Mouse (Mus musculus): Measurements from ENCODE around the gene Tmem28. TPM values are rescaled to one million over a fixed set of nuclear protein-coding genes. Genes with fewer than 3 reads are reported as not detected.

The Tmem28 gene
- 0.23 and 0.32 TPM in 2 replicates for polyA plus RNA-seq (2015; fragmentation: Nextera tagmentation; extraction: Ambion mirVana)

DNA sequence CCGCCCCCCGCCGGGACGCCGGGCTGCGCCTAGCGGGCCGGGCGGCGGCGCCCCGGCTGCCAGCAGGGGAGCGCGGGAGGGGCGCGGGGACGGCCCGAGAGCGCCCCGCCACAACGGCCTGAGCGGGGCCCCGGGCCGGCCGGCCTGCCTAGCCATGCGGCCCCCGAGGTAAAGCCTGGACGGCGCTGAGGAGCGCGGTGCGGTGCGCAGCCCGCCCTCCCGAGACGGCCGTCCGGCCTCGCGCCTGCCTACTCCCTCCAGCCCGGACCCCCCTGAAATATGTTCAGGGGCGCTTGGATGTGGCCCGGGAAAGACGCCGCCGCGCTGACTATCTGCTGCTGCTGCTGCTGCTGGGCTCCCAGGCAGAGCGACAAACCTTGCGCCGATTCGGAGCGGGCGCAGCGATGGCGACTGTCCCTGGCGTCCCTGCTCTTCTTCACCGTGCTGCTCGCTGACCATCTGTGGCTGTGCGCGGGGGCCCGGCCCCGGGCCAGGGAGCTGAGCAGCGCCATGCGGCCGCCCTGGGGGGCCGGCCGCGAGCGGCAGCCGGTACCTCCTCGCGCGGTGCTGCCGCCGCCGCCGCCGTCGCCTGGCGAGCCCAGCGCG lies at the start of gene Tmem28:
Tmem28 (plus strand) TSS at position 232 of the 606 bp plus-strand sequence.
- Histone ChIP-seq H3K4me2 (replicated peaks) (peak within 1 kb of the TSS; percentile 75), H3K4me3 (peak within 1 kb of the TSS; percentile 55), H3K27me3 (peaks cover 92% of the 10 kb centered on the region), H3K9me3 (no peaks in the 10 kb centered on the region; the same call in 1 of the 2 replicates), H3K9ac (peak within 1 kb of the TSS; percentile 43), H3K27ac (no peak within 1 kb of the TSS), H3K4me1 (no peaks in the 10 kb centered on the region), H3K36me3 (no peaks in the 10 kb centered on the region)
- ATAC-seq (ENCODE audit: low FRiP score, low read depth): no peak
- WGBS: 25% methylated on average over 22 of the region's 82 CpGs

DNA sequence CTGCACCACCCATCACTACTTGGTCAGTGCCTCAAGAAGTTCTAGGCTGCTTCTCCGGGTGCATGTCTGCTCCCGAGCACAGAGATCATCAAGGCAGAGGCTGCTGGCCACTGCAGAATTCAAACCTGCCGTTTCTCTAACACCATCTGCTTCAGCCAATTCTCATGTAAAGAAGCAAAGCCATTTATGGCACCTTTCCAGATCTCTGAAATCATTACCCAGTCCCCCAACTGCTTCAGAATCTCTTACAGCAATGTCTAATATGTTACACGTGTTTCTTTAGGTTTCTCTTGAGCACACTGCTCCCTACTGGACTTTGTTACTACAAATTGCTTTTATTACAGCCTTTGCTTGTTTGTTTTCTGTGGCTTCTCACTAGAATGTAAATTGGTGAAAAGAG lies 40.5 kb upstream of the Tmem28 start:
- ATAC-seq (ENCODE audit: low FRiP score, low read depth): no peak
- Histone ChIP-seq H3K4me2 (replicated peaks) (no peak overlapping the region), H3K9me3 (no peaks in the 10 kb centered on the region), H3K27ac (no peak overlapping the region), H3K36me3 (no peaks in the 10 kb centered on the region), H3K4me1 (no peaks in the 10 kb centered on the region), H3K9ac (no peak overlapping the region), H3K27me3 (peaks cover 29% of the 10 kb centered on the region; the same call in 1 of the 2 replicates), H3K4me3 (no peak overlapping the region)
- 44% methylated on average over 4 of the region's 4 CpGs for WGBS

DNA sequence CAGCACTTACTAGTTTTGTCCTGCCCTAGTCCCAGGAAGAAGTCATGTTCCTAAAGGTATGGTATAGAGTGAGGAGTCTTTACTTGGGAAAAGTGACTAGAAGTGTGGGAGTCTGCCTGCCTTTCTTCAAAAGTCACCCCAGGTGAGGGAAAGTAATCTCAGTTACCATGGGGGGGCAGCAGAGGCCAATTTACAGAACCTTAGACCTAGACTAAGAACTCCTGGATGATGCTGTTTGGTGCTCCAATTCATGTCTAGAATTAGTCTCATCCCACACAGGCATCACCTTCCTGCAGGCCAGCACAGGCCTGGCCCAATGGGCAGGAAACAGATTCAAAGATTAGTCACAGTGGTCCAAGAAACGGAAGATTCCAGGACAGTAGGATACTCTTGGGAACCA lies 12.4 kb upstream of the Tmem28 start:
- no peak overlapping the region for H3K4me3 ChIP-seq
- no peak overlapping the region for H3K27ac ChIP-seq
- no peaks in the 10 kb centered on the region for H3K36me3 ChIP-seq
- no peak for ATAC-seq (ENCODE audit: low FRiP score, low read depth)
- H3K27me3 ChIP-seq: peaks cover 26% of the 10 kb centered on the region; the same call in 1 of the 2 replicates
- no peaks in the 10 kb centered on the region for H3K9me3 ChIP-seq
- no peak overlapping the region for H3K9ac ChIP-seq
- H3K4me1 ChIP-seq: no peaks in the 10 kb centered on the region
- no peak overlapping the region for H3K4me2 ChIP-seq (replicated peaks)
- WGBS: 33% methylated on average over 1 of the region's 1 CpGs

DNA sequence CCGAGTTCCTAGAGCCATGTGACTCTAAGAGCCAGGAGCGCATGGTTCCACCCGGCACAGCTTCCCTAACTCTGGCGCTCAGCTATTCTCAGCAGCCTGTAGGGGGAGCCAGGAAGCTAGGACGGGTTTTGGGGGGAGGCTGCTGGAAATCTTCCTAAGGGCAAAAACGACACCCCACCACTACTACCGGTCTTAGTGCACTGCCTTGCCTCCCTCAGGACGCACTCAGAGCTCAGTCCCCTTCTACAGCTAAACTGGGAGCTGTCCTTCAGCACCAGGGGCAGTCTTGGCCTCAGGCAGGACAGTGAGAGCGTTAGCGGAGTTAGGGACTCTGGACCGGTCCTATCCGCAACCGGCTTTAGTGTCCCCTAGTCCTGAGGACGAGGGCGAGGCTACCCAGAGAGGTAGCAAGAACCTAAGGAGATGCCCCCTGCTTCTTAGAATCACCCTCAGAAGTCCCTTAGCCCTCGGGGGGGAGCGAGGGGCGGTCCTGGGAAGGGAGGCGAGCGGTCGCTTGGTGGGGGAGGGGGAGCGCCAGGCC lies 1.4 kb upstream of the Tmem28 start:
- peaks cover 88% of the 10 kb centered on the region for H3K27me3 ChIP-seq
- no peaks in the 10 kb centered on the region for H3K36me3 ChIP-seq
- no peaks in the 10 kb centered on the region; the same call in 1 of the 2 replicates for H3K9me3 ChIP-seq
- 15% methylated on average over 20 of the region's 22 CpGs for WGBS
- H3K4me3 ChIP-seq: peak overlapping the region; percentile 55
- H3K4me1 ChIP-seq: no peaks in the 10 kb centered on the region
- H3K27ac ChIP-seq: no peak overlapping the region
- H3K4me2 ChIP-seq (replicated peaks): peak overlapping the region; percentile 75
- peak; percentile 86 for ATAC-seq (ENCODE audit: low FRiP score, low read depth)
- no peak overlapping the region for H3K9ac ChIP-seq

DNA sequence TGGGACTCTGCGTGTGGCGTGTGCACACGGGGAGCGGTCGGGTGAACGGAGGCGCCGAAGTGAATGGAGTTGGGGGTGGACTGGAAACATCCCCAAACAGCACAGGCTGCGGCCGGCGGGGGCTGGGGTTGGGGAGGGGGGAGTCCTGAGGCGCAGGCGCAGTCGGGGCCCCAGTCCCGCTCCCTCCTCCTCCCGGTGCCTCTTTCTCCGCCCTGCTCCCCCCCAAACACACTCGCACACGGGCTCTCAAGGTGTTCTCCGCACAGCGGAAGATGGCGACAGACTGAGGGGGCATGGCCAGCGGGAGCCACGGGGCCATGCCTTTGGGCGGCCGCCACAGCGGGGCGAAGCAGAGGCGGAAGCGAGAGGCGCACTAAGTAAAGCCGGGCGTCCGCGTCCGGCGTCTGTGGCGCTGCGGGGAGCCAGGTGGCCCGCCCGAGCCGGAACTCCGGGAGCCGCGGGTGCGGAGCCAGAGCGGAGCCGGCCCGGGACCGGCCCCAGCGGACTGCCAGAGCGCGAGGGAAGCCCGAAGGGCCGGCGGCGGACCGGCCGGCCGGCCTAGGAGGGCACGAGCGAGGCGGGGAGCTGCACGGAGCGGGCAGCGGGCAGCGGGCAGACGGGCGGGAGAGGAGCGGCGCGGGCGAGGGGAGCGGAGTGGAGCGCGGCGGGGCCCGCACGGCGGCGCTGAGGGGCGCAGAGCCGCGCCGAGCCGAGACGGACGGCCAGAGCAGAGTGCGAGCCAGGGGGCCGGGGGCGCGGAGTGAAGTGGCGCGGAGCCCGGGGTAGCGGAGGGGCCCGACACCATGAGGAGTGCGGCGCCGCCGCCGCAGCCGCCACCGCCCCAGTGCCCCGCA lies 658 bp upstream of the Tmem28 start:
- Histone ChIP-seq H3K4me1 (no peaks in the 10 kb centered on the region), H3K9ac (0 out of 2 replicates have a peak overlapping the region, but pooled peaks have one; percentile 31), H3K9me3 (no peaks in the 10 kb centered on the region; the same call in 1 of the 2 replicates), H3K36me3 (no peaks in the 10 kb centered on the region), H3K27me3 (peaks cover 87% of the 10 kb centered on the region), H3K4me2 (replicated peaks) (peak overlapping the region; percentile 75), H3K27ac (no peak overlapping the region), H3K4me3 (peak overlapping the region; percentile 55)
- ATAC-seq (ENCODE audit: low FRiP score, low read depth): peak; percentile 83
- WGBS: 15% methylated on average over 8 of the region's 105 CpGs

DNA sequence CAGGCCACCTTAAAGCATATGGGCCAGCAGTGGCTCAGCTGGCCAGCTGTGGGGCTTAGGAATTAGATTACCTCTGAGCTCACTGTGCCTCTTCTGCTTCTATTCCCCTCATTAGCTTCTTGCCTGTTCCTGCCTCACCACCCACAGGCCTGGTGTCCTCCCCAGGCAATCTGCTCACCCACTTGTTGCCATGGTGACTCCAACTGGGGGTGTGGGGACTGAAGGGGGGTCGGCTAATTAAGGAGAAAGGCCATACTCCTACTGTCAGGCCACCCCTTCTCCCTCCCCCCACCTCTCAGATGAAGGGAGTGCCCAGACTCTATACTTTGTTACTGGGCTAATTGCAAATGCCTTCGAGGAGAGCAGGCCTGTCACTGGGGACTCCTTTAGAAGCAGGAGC lies 21.3 kb downstream of the Tmem28 start:
- H3K27ac ChIP-seq: no peak overlapping the region
- no peaks in the 10 kb centered on the region for H3K9me3 ChIP-seq
- H3K27me3 ChIP-seq: peaks cover 51% of the 10 kb centered on the region; the same call in 1 of the 2 replicates
- no peak overlapping the region for H3K9ac ChIP-seq
- H3K4me2 ChIP-seq (replicated peaks): no peak overlapping the region
- H3K4me1 ChIP-seq: no peaks in the 10 kb centered on the region
- H3K36me3 ChIP-seq: no peaks in the 10 kb centered on the region
- 4% methylated on average over 2 of the region's 2 CpGs for WGBS
- H3K4me3 ChIP-seq: no peak overlapping the region
- ATAC-seq (ENCODE audit: low FRiP score, low read depth): no peak

DNA sequence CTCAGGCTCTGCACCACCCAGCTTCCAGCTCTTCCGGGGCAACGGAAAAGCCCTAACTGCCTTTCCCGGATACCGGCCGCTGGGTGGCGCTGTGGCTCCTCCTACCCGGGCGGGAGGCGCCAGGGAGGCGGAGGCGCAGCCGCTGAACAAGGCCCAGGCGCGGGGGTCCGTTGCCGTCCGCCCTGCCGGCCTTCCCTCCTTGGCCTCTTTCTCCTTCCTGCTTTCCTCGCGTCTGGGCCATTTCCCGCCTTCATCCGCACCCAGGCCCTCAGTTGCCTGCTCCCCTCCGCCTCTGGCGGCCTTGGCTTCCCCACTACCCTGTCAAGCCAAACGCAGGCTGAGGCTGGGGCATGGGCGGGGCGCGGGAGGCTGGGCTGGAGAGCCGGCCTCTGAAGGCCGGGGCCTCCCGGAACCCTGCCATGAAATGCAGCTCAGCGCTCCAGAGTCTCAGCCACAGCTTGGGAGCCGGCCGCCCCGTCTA lies 32.5 kb downstream of the Tmem28 start:
- Histone ChIP-seq H3K36me3 (no peaks in the 10 kb centered on the region), H3K4me3 (peak overlapping the region; percentile 37), H3K9me3 (no peaks in the 10 kb centered on the region), H3K27ac (peak overlapping the region; percentile 33; the same call in 1 of the 2 replicates), H3K4me2 (replicated peaks) (peak overlapping the region; percentile 57), H3K27me3 (peaks cover 70% of the 10 kb centered on the region), H3K9ac (peak overlapping the region; percentile 53), H3K4me1 (no peaks in the 10 kb centered on the region)
- peak; percentile 88 for ATAC-seq (ENCODE audit: low FRiP score, low read depth)
- 31% methylated on average over 22 of the region's 35 CpGs for WGBS

DNA sequence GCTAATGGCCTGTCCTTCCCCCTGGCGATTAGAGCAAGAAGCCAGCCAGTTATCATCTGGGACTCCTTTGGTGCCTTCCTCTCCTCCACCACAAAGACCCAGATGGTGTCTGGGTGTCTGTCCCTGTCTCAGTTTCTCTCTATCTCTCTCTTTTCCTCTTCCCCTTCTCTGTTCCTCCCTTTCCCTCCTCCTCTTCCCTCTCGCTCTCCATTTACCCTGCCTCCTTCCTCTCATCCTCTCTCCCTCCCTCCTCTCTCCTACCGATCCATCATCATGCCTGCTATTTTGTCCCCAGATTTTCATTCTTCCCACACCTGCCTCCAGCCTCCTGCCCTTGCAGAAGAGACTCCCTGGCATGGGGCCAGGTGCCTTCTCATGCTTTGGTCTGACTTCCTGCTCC lies 33.0 kb downstream of the Tmem28 start:
- Histone ChIP-seq H3K9me3 (no peaks in the 10 kb centered on the region), H3K4me1 (no peaks in the 10 kb centered on the region), H3K36me3 (no peaks in the 10 kb centered on the region), H3K4me2 (replicated peaks) (peak overlapping the region; percentile 57), H3K4me3 (peak overlapping the region; percentile 37), H3K27ac (no peak overlapping the region), H3K9ac (peak overlapping the region; percentile 53), H3K27me3 (peaks cover 67% of the 10 kb centered on the region)
- 34% methylated on average over 3 of the region's 3 CpGs for WGBS
- ATAC-seq (ENCODE audit: low FRiP score, low read depth): no peak

DNA sequence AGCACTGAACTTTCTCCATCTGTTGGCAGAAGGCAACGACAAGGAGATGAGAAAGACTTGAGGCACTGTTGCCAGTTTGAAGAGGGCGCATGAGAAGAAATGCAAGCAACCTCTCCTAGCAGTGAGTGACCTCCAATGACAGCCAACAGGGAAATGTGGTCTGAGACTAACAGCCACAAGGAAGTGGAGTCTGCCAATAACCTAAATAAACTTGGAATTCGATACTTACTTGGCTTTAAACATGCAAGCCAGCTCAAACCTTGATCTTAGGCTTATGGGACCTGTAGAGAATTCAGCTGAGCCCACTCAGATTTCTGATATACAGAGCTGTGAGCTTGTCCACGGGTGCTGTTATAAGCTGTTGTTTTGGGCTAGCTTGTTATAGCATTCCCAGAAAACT lies 51.4 kb downstream of the Tmem28 start:
- H3K4me2 ChIP-seq (replicated peaks): no peak overlapping the region
- H3K4me1 ChIP-seq: no peaks in the 10 kb centered on the region
- H3K9me3 ChIP-seq: no peaks in the 10 kb centered on the region
- H3K27me3 ChIP-seq: peaks cover 32% of the 10 kb centered on the region
- H3K9ac ChIP-seq: no peak overlapping the region
- no peaks in the 10 kb centered on the region for H3K36me3 ChIP-seq
- 55% methylated on average over 4 of the region's 4 CpGs for WGBS
- H3K4me3 ChIP-seq: no peak overlapping the region
- ATAC-seq (ENCODE audit: low FRiP score, low read depth): no peak
- no peak overlapping the region for H3K27ac ChIP-seq

DNA sequence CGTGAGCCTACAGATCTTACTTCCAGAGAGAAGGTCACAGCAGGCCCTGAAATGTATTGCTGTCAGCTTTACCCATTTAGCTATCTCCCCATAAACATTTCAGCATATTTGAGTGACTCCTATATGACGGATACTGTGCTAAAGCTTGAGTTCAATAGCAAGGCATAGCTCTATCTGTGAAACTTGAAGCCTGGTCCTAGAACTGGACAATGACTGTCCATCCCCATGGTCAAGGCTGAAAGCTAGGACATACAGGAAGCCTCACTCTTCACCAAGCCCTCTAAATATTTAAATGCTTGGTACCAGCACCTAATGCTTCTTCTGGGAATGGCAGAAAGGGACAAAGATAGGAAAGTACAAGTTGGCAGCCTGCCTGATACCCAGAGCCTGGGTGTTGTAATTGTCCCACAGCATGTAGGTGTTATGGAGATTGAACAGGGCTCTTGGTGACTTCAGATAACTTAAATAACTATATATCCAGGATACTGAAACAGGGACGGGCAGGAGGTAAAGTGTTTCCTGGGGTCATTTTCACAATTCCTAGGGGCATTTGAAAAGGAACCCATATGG lies 51.9 kb downstream of the Tmem28 start:
- Histone ChIP-seq H3K4me1 (no peaks in the 10 kb centered on the region), H3K27me3 (peaks cover 30% of the 10 kb centered on the region), H3K4me3 (no peak overlapping the region), H3K36me3 (no peaks in the 10 kb centered on the region), H3K27ac (no peak overlapping the region), H3K9me3 (no peaks in the 10 kb centered on the region), H3K9ac (no peak overlapping the region), H3K4me2 (replicated peaks) (no peak overlapping the region)
- WGBS: 58% methylated on average over 3 of the region's 3 CpGs
- no peak for ATAC-seq (ENCODE audit: low FRiP score, low read depth)

DNA sequence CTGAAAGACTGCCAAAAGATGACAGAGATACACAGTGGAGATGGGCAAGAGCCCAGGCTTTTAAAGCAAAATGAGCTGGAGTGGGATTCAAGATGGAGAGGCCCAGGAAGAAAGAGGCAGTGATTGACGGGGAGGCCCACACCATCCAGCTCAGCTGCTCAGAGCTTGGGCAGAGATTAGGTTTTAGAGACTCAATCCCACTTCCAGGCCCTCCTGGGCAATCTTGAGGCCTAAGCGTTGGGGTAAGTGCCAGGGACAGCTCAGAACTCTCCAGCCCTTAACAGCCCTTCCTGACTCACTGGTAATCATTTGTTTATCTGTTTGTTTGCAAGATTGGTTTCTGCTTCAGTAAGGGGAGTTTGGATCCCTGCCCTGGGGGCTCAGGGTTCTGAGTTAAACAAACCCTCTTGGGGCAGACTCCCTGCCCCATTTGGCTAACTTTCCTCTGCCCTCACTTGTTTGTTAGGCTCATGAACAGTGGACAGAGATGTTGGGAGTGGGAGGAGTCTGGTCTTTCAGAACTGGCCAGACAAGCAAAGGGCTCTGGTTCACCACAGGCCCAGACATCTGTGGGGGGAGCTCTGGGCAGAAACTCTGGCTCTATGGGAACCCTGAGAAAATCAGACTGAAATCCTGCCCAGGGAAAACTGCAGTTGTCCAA lies 52.6 kb downstream of the Tmem28 start:
- H3K9me3 ChIP-seq: no peaks in the 10 kb centered on the region
- no peaks in the 10 kb centered on the region for H3K4me1 ChIP-seq
- no peak overlapping the region for H3K27ac ChIP-seq
- 44% methylated on average over 2 of the region's 2 CpGs for WGBS
- no peak overlapping the region for H3K4me3 ChIP-seq
- H3K4me2 ChIP-seq (replicated peaks): no peak overlapping the region
- no peaks in the 10 kb centered on the region for H3K36me3 ChIP-seq
- ATAC-seq (ENCODE audit: low FRiP score, low read depth): no peak
- H3K9ac ChIP-seq: no peak overlapping the region
- H3K27me3 ChIP-seq: peaks cover 27% of the 10 kb centered on the region
